Mouse (Mus musculus): ENCODE results near the gene Rnf220. TPM values are rescaled to one million over a fixed set of nuclear protein-coding genes. Genes with fewer than 3 reads are reported as not detected.

Gene Rnf220
- polyA plus RNA-seq, 1 experiment from 2014 or later = 111 TPM

- ATAC-seq (ENCODE audit: low FRiP score) = no peak
- H3K4me3 ChIP-seq = no peak overlapping the region
- no peaks in the 10 kb centered on the region for H3K27me3 ChIP-seq
- no peaks in the 10 kb centered on the region for H3K9me3 ChIP-seq (replicated peaks)
- 85% methylated on average over 8 of the region's 8 CpGs for WGBS
- peaks cover 82% of the 10 kb centered on the region for H3K4me1 ChIP-seq
- peak overlapping the region; percentile 48; the same call in 1 of the 2 replicates for H3K27ac ChIP-seq
- no peak overlapping the region for H3K4me2 ChIP-seq (replicated peaks)
- no peak overlapping the region for H3K9ac ChIP-seq
- peaks cover 78% of the 10 kb centered on the region for H3K36me3 ChIP-seq
These were observed 216.4 kb downstream of the Rnf220 start for GRCm38 (mm10) chr4:117280397-117280930.

- Histone ChIP-seq H3K27ac (no peak overlapping the region; the same call in 1 of the 2 replicates), H3K36me3 (peaks cover 78% of the 10 kb centered on the region), H3K4me1 (peaks cover 69% of the 10 kb centered on the region), H3K27me3 (no peaks in the 10 kb centered on the region), H3K9ac (no peak overlapping the region), H3K4me2 (replicated peaks) (no peak overlapping the region), H3K9me3 (replicated peaks) (no peaks in the 10 kb centered on the region; the same call in 1 of the 2 replicates), H3K4me3 (no peak overlapping the region)
- ATAC-seq (ENCODE audit: low FRiP score) = no peak
- 85% methylated on average over 2 of the region's 2 CpGs for WGBS
These were observed 217.6 kb downstream of the Rnf220 start for GRCm38 (mm10) chr4:117279253-117279642.

GRCm38 (mm10) chr4:117278381-117279252 is 218.2 kb downstream of the Rnf220 start:
- no peak for ATAC-seq (ENCODE audit: low FRiP score)
- Histone ChIP-seq H3K27me3 (no peaks in the 10 kb centered on the region), H3K9ac (no peak overlapping the region), H3K4me1 (peaks cover 63% of the 10 kb centered on the region), H3K4me3 (no peak overlapping the region), H3K36me3 (peaks cover 78% of the 10 kb centered on the region), H3K9me3 (replicated peaks) (no peaks in the 10 kb centered on the region; the same call in 1 of the 2 replicates), H3K27ac (peak overlapping the region; percentile 4; the same call in 1 of the 2 replicates), H3K4me2 (replicated peaks) (no peak overlapping the region)
- 77% methylated on average over 10 of the region's 10 CpGs for WGBS

GRCm38 (mm10) chr4:117277687-117278086 is 219.2 kb downstream of the Rnf220 start:
- Histone ChIP-seq H3K4me3 (no peak overlapping the region), H3K36me3 (peaks cover 85% of the 10 kb centered on the region), H3K9ac (no peak overlapping the region), H3K27me3 (no peaks in the 10 kb centered on the region), H3K27ac (peak overlapping the region; percentile 69; the same call in 1 of the 2 replicates), H3K9me3 (replicated peaks) (no peaks in the 10 kb centered on the region; the same call in 1 of the 2 replicates), H3K4me1 (peaks cover 62% of the 10 kb centered on the region), H3K4me2 (replicated peaks) (no peak overlapping the region)
- no peak for ATAC-seq (ENCODE audit: low FRiP score)
- WGBS = 96% methylated on average over 7 of the region's 7 CpGs

DNA sequence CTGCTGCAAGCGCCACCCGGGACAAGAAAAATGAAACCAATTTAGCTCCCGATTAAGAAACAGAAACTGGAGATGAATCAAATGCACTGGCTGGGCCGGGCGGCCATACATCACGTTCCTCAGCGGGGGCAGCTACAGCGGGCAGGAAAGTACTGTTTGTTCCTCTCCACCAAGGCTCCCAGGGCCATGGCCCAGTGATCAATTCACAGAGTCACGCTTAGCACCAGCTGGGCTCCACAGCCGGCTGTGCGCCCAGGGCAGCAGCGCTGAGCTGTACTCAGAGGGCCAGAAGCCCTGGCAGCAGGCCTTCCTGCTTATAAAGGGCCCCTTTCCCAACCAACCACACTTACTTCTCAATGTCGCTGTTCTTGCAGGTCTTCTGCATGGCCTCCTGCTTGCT is 219.8 kb downstream of the Rnf220 start:
- Histone ChIP-seq H3K27me3 (no peaks in the 10 kb centered on the region), H3K36me3 (peaks cover 88% of the 10 kb centered on the region), H3K4me2 (replicated peaks) (no peak overlapping the region), H3K4me3 (no peak overlapping the region), H3K9me3 (replicated peaks) (no peaks in the 10 kb centered on the region; the same call in 1 of the 2 replicates), H3K27ac (peak overlapping the region; percentile 69), H3K4me1 (peaks cover 62% of the 10 kb centered on the region), H3K9ac (no peak overlapping the region)
- no peak for ATAC-seq (ENCODE audit: low FRiP score)
- 69% methylated on average over 13 of the region's 13 CpGs for WGBS

- Histone ChIP-seq H3K4me3 (no peak overlapping the region), H3K4me2 (replicated peaks) (no peak overlapping the region), H3K9ac (0 out of 2 replicates have a peak overlapping the region, but pooled peaks have one; percentile 9), H3K27me3 (no peaks in the 10 kb centered on the region), H3K9me3 (replicated peaks) (no peaks in the 10 kb centered on the region; the same call in 1 of the 2 replicates), H3K4me1 (peaks cover 63% of the 10 kb centered on the region), H3K27ac (peak overlapping the region; percentile 69), H3K36me3 (peaks cover 87% of the 10 kb centered on the region)
- ATAC-seq (ENCODE audit: low FRiP score) = peak; percentile 50
- 81% methylated on average over 17 of the region's 17 CpGs for WGBS
These were observed 220.6 kb downstream of the Rnf220 start for GRCm38 (mm10) chr4:117276281-117276711.

- Histone ChIP-seq H3K9ac (no peak overlapping the region), H3K4me1 (peaks cover 53% of the 10 kb centered on the region), H3K27ac (no peak overlapping the region), H3K27me3 (no peaks in the 10 kb centered on the region), H3K36me3 (peaks cover 84% of the 10 kb centered on the region), H3K4me3 (no peak overlapping the region), H3K9me3 (replicated peaks) (no peaks in the 10 kb centered on the region; the same call in 1 of the 2 replicates), H3K4me2 (replicated peaks) (no peak overlapping the region)
- no peak for ATAC-seq (ENCODE audit: low FRiP score)
- WGBS = 95% methylated on average over 4 of the region's 4 CpGs
These were observed 222.1 kb downstream of the Rnf220 start for GRCm38 (mm10) chr4:117274720-117275119.

- no peak overlapping the region for H3K4me3 ChIP-seq
- H3K27ac ChIP-seq = peak overlapping the region; percentile 82
- peaks cover 36% of the 10 kb centered on the region for H3K4me1 ChIP-seq
- peaks cover 62% of the 10 kb centered on the region for H3K36me3 ChIP-seq
- no peaks in the 10 kb centered on the region; the same call in 1 of the 2 replicates for H3K9me3 ChIP-seq (replicated peaks)
- H3K9ac ChIP-seq = no peak overlapping the region
- WGBS = 7% methylated on average over 12 of the region's 12 CpGs
- no peak overlapping the region for H3K4me2 ChIP-seq (replicated peaks)
- ATAC-seq (ENCODE audit: low FRiP score) = peak; percentile 51
- H3K27me3 ChIP-seq = peaks cover 8% of the 10 kb centered on the region
These were observed 224.4 kb downstream of the Rnf220 start for GRCm38 (mm10) chr4:117272459-117272858.

DNA sequence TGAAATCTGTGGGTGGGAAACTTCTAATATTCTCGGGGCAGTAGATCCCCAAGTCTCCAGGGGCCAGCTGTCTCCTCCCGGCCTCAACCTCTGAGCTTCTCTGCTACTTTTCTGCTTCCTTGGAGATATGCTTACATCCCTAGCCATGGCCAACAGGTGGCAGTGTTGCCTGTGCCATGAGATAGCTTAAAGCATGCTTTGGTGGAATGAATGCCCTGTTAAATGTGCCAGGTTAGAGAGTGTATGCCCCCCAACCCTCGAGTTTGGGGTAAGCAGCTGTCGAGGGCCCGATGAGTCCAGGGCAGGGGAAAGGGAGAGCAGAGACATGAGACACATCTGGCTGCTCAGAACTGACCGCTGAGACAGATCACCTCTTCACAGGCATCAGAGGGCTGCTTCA is 226.6 kb downstream of the Rnf220 start:
- ATAC-seq (ENCODE audit: low FRiP score) = 0 out of 2 replicates have a peak, but pooled peaks have one; percentile 19
- peak overlapping the region; percentile 40; the same call in 1 of the 2 replicates for H3K27ac ChIP-seq
- H3K4me1 ChIP-seq = peaks cover 22% of the 10 kb centered on the region
- H3K4me3 ChIP-seq = no peak overlapping the region
- H3K27me3 ChIP-seq = peaks cover 8% of the 10 kb centered on the region
- peaks cover 40% of the 10 kb centered on the region for H3K36me3 ChIP-seq
- H3K9me3 ChIP-seq (replicated peaks) = no peaks in the 10 kb centered on the region; the same call in 1 of the 2 replicates
- 17% methylated on average over 6 of the region's 6 CpGs for WGBS
- H3K4me2 ChIP-seq (replicated peaks) = no peak overlapping the region
- H3K9ac ChIP-seq = no peak overlapping the region

- H3K9ac ChIP-seq = no peak overlapping the region
- no peak for ATAC-seq (ENCODE audit: low FRiP score)
- no peak overlapping the region for H3K27ac ChIP-seq
- H3K9me3 ChIP-seq (replicated peaks) = no peaks in the 10 kb centered on the region
- H3K27me3 ChIP-seq = peaks cover 8% of the 10 kb centered on the region
- WGBS = 87% methylated on average over 25 of the region's 25 CpGs
- H3K4me2 ChIP-seq (replicated peaks) = no peak overlapping the region
- H3K4me3 ChIP-seq = no peak overlapping the region
- H3K4me1 ChIP-seq = peaks cover 17% of the 10 kb centered on the region
- peaks cover 19% of the 10 kb centered on the region; the same call in 1 of the 2 replicates for H3K36me3 ChIP-seq
These were observed 228.9 kb downstream of the Rnf220 start for GRCm38 (mm10) chr4:117267831-117268437.

DNA sequence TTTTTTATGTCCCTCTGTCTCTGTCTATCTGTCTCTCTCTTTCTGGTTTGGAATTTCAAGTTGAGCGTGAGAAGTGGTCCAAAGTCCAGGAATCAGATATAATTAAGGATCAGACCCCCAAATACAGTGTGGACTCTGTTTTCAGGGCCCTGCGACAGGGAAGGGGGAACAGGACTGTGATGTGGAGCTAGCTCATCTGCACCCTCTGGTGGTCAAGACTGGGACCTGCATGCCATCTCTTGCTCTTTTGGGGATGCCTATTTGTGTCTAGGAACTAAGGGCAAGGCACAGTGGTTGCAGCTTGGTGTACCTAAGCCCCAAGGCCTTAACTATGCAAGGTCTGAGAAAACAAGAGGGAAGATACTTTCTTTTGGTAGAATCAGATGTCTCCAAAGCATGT is 229.6 kb downstream of the Rnf220 start:
- ATAC-seq (ENCODE audit: low FRiP score) = no peak
- peaks cover 10% of the 10 kb centered on the region for H3K4me1 ChIP-seq
- H3K4me2 ChIP-seq (replicated peaks) = no peak overlapping the region
- peaks cover 8% of the 10 kb centered on the region for H3K27me3 ChIP-seq
- peaks cover 14% of the 10 kb centered on the region; the same call in 1 of the 2 replicates for H3K36me3 ChIP-seq
- H3K9ac ChIP-seq = no peak overlapping the region
- H3K9me3 ChIP-seq (replicated peaks) = no peaks in the 10 kb centered on the region
- WGBS = 3% methylated on average over 2 of the region's 2 CpGs
- H3K4me3 ChIP-seq = no peak overlapping the region
- H3K27ac ChIP-seq = no peak overlapping the region

GRCm38 (mm10) chr4:117262987-117263386 is 233.9 kb downstream of the Rnf220 start:
- Histone ChIP-seq H3K27ac (no peak overlapping the region), H3K9ac (no peak overlapping the region), H3K4me1 (no peaks in the 10 kb centered on the region), H3K4me3 (no peak overlapping the region), H3K4me2 (replicated peaks) (no peak overlapping the region), H3K27me3 (no peaks in the 10 kb centered on the region; the same call in 1 of the 2 replicates), H3K36me3 (no peaks in the 10 kb centered on the region), H3K9me3 (replicated peaks) (no peaks in the 10 kb centered on the region)
- ATAC-seq (ENCODE audit: low FRiP score) = no peak
- 61% methylated on average over 8 of the region's 8 CpGs for WGBS

Data from hindbrain, embryonic 12.5 days (tissue).